Mouse (Mus musculus): ENCODE measurements around the gene Ptpn14.

GRCm38 (mm10) chr1:189790666-189791065, 62.6 kb downstream of the Ptpn14 start:
- TF ChIP-seq ZNF384 (IDR thresholded peaks at IDR 0.05; ENCODE audit: low read depth, low read length) (no peak), CHD2 (IDR thresholded peaks at IDR 0.05; ENCODE audit: low read depth, low read length) (no peak)
